ENCODE assay signal across 11 mouse cellular contexts in genomic region chr11:3564451-3564850, GRCm38 (mm10). TPM values are rescaled to one million over a fixed set of nuclear protein-coding genes. Genes with fewer than 3 reads are reported as not detected.
DNase-seq lines count a peak whose midpoint lies in the region; ATAC-seq lines count a peak whose summit lies in the region.
"Had no signal": no experiment of that assay in that cellular context is flagged by ENCODE, and none has a peak within 500 bp of the region (broad histone marks: within the 10 kb centered on the region; RNA-seq: fewer than 3 reads in every experiment).

No protein-coding gene starts in this region.

- H3K9me3 ChIP-seq in heart, embryonic 11.5 days (replicated peaks; ENCODE audit: control insufficient read depth, low read length), result no peaks in the 10 kb centered on the region
- H3K9me3 ChIP-seq in neural tube, embryonic 13.5 days, result no peaks in the 10 kb centered on the region

- H3K9ac ChIP-seq in heart, embryonic 11.5 days (ENCODE audit: low read depth, low read length), result no peak overlapping the region; the same call in 1 of the 2 replicates
- no peak overlapping the region for H3K9ac ChIP-seq in neural tube, embryonic 13.5 days

- H3K36me3 ChIP-seq in heart, embryonic 11.5 days (ENCODE audit: control insufficient read depth, insufficient read depth, low read length), result no peaks in the 10 kb centered on the region
- no peaks in the 10 kb centered on the region for H3K36me3 ChIP-seq in neural tube, embryonic 13.5 days

- H3K4me2 ChIP-seq in heart, embryonic 11.5 days, result 0 out of 2 replicates have a peak overlapping the region, but pooled peaks have one; percentile 2
- H3K4me2 ChIP-seq in neural tube, embryonic 13.5 days, result no peak overlapping the region

- H3K4me1 ChIP-seq in heart, embryonic 11.5 days (ENCODE audit: control insufficient read depth, insufficient read depth, low read length), result peaks cover 25% of the 10 kb centered on the region
- H3K4me1 ChIP-seq in neural tube, embryonic 13.5 days (replicated peaks), result no peaks in the 10 kb centered on the region

- 19% methylated on average over 7 of the region's 7 CpGs for WGBS in heart, embryonic 11.5 days (ENCODE audit: insufficient replicate concordance)
- WGBS in neural tube, embryonic 13.5 days, result 64% methylated on average over 7 of the region's 7 CpGs

- 0 out of 2 replicates have a peak, but pooled peaks have one; percentile 23 for ATAC-seq in heart, embryonic 11.5 days (replicated peaks; ENCODE audit: insufficient number of reproducible peaks, low FRiP score, low TSS enrichment)
- no peak for ATAC-seq in neural tube, embryonic 13.5 days (ENCODE audit: low read depth)
- no peak for ATAC-seq in frontal cortex, adult (ENCODE audit: low TSS enrichment)

- H3K27ac ChIP-seq in heart, embryonic 11.5 days (ENCODE audit: low read depth, low read length), result peak overlapping the region; percentile 70
- peak overlapping the region; percentile 38; the same call in 1 of the 2 replicates for H3K27ac ChIP-seq in neural tube, embryonic 13.5 days (replicated peaks)

- H3K27me3 ChIP-seq in heart, embryonic 11.5 days (ENCODE audit: control insufficient read depth, insufficient read depth, low read length), result no peaks in the 10 kb centered on the region
- H3K27me3 ChIP-seq in neural tube, embryonic 13.5 days, result no peaks in the 10 kb centered on the region

- H3K4me3 ChIP-seq in heart, embryonic 11.5 days (ENCODE audit: low read depth, low read length), result no peak overlapping the region
- no peak overlapping the region for H3K4me3 ChIP-seq in neural tube, embryonic 13.5 days
- H3K4me3 ChIP-seq: myocyte had no signal

- DNase-seq in heart, adult 9 months (ENCODE audit: low spot score in 2 of 2), result no peak
- DNase-seq in neural tube, embryonic 10.5 days (ENCODE audit: extremely low spot score, low spot score), result no peak
- DNase-seq in kidney, postnatal 10 days, result peak; percentile 66
- DNase-seq in spleen, postnatal 4 days (ENCODE audit: low spot score in 2 of 2), result no peak
- no peak for DNase-seq in right cerebral cortex, postnatal 4 days
- DNase-seq: B cell, adult 2 months; left cerebral cortex, postnatal 4 days had no signal

RNA-seq across cellular contexts. Expression of gene Smtn, which starts 24.0 kb away (rescaled TPM):
- polyA plus RNA-seq in heart, embryonic 11.5 days (2014; fragmentation: Nextera tagmentation; extraction: Ambion mirVana), result 66.9 and 72.9 TPM in 2 replicates
- polyA plus RNA-seq in neural tube, embryonic 13.5 days (2015; fragmentation: Nextera tagmentation; extraction: Ambion mirVana), result 20.9 and 23.0 TPM in 2 replicates

RNA-seq across cellular contexts. Expression of gene Selenom, which starts 50.0 kb away (rescaled TPM):
- polyA plus RNA-seq in heart, embryonic 11.5 days (2014; fragmentation: Nextera tagmentation; extraction: Ambion mirVana), result 122 and 127 TPM in 2 replicates
- polyA plus RNA-seq in neural tube, embryonic 13.5 days (2015; fragmentation: Nextera tagmentation; extraction: Ambion mirVana), result 75.0 and 83.6 TPM in 2 replicates

RNA-seq across cellular contexts. Expression of gene Inpp5j, which starts 59.8 kb away (rescaled TPM):
- 6.5 and 7.0 TPM in 2 replicates for polyA plus RNA-seq in heart, embryonic 11.5 days (2014; fragmentation: Nextera tagmentation; extraction: Ambion mirVana)
- polyA plus RNA-seq in neural tube, embryonic 13.5 days (2015; fragmentation: Nextera tagmentation; extraction: Ambion mirVana), result 3.9 and 4.3 TPM in 2 replicates
